Mouse (Mus musculus) heart, postnatal 0 days (tissue): ENCODE measurements at regions not wholly inside any gene's neighbourhood (a gene's known extent, or its start where the extent isn't known, plus 50 kb on each side); places are given as distances from the start of the nearest gene placed in this dataset.

Experiments used
- CTCF ChIP-seq: IDR thresholded peaks from 2 replicates; pipeline ENCODE4 v1.5.1; 2016; ENCODE audit warnings: antibody characterized with exemption, control low read depth, low read depth
- EP300 ChIP-seq: IDR thresholded peaks from 2 replicates; pipeline ENCODE4 v1.6.1; 2016; ENCODE audit warnings: antibody characterized with exemption, low read depth

GRCm38 (mm10) chr16:46267533-46267932 lies 112.7 kb upstream of the Gm4737 start:
- TF ChIP-seq CTCF: no peak
- TF ChIP-seq EP300: no peak
